Mouse (Mus musculus) ZHBTc4 (cell line): ENCODE measurements around the gene Esyt3.

ENCODE experiments used
- DNase-seq: peaks from one replicate; pipeline ENCODE4 v3.0.0-alpha.2; 2011; ENCODE audit warnings: low read depth, low spot score

Gene Esyt3

DNA sequence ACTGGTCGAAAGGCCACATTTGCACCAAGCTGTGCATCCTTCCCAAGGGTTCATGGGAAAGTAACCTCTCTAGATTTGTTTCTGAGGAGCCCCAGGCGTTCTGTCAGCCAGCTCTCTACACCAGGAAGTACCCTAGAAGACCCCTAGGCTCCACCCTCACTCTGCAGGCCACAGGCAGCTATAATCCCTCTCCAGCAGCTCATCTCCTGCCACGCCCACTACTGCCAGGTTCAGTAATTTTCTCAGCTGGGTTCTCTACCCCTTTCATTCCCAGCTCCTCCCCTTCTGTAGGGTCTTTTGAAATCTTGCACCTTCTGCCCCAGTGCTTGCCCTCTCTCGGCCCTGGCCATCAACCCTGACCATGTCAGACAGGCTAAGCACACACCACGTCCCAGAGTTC is 2.4 kb downstream of the Esyt3 start:
- no peak for DNase-seq

DNA sequence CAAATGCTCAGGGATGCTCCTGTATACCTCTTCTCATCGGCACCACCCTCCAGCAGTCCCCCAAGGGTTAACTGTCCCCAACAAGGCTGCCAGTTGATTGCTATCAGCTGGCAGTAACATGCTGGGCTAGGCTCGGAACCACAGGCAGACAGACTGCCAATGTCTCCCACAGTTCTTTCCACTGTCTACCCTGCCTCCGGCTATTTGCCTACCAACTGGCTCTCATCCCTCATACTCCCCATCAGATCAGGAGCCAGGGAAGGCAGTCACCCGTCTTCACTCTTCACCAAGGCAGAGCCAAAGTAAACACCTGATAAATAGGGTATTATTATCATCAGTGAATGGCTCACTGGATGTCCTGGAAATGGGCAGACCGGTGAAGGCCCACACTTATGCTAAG is 3.6 kb downstream of the Esyt3 start:
- DNase-seq: no peak

DNA sequence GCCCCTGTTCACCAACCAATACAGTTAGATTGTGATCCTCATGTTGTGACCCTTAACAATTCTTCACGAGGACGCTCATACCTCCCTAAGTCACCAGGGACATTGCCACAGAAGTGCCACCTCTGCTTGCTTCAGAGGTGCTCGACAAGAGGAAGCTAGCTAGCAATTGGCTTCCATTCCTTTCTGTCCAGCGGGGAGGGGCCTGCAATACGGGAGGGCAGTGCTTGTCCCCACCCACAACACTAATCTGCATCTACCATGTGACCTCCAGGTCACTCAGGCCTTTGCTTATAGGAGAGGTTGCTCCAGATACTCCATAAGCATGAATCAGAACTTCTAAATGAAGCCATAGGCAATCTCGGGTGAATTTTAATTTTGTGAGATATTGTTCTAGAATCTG is 5.0 kb downstream of the Esyt3 start:
- DNase-seq: no peak

DNA sequence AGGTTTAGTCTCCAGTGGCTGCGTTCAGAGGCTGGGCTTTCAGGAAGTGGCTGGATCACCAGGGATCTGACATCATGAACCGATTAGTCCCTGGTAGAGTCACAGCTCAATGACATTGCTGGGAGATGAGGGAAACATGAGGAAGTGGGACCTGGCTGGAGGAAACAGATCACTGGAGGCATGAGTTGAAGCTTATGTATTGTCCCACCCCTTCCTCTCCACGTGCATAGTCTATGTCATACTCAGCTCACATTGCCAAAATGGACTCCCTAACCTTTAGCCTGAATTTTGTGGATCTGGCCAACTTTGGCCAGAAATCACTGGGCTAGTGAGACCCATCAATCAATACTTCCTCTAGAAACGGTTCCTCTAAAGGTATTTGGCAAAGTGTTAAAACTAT is 5.4 kb downstream of the Esyt3 start:
- DNase-seq: no peak

DNA sequence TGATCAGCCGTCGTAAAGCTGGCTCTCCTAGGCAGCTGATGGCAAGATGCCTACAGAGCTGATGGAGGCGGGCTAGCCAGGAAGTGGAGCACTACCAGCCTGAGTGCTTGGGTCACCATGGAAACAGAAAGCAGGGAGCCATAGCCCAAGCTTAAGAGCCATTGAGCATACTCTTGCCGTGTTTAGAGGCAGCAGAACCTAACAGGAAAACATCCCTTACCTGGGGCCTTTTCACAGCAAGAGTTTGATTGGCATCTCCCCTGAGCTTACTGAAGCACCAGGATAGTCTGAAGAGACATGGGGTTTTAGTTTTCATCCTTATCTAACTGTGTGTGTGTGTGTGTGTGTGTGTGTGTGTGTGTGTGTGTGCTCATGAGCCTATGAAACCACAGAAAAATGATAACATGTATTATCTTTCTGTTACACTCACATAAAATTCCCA is 13.0 kb downstream of the Esyt3 start:
- DNase-seq: no peak

DNA sequence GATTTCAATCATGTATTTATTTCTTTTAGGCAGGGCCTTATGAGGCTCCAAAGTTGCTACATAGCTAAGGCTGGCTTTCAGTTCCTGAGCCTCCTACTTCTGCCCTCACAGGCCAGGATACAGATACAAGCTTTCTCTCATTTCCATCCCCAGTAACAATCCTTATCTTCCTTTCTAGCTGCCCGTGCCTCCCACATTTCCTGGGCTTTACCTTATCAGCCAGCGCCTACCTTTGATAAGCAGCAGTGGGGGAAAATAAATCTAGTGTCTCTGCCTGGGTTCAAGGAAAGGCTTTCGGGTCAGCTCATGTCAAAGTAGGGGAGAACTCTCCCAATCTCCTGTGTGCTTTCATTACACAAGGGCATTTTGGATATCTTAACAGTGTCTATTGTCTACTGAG is 16.8 kb downstream of the Esyt3 start:
- DNase-seq: no peak

DNA sequence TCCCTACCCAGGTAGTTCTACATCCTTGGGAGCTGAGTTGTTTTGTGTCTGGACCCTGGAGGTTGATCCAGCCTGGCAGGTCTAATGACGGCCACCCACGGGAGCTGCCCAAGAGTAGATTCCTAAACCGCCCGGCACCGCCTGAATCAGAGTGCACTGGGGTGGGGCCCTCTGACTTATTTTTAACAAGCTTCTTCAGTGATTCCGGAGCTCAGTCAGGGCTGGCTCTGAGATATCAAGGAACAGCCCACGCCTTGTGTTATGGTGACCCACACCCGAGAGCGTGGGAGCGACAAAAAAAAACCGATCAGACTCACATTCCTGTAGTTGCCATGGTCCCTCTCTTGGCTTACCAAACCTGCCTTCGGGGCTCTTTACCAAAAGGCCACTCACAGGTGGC is 18.2 kb downstream of the Esyt3 start:
- DNase-seq: no peak

DNA sequence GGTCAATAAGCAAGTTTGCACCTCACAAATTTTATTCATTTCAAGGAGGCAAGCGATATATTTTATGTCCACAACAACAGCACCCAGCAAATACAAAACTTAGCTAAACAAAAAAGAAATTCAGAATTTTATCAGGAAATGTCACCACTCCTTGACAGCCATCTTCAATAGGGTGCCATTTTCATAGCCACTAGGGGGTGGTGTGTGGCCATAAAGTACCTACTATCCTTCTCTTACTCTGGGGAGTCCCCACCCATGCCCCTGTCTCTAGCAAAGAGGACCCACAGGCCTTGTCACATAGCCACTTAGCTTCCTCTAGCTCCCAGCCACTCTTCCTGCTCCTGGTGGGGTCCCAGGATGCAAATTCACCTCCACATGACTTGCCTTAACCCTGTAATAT is 19.2 kb downstream of the Esyt3 start:
- peak; percentile 62 for DNase-seq

DNA sequence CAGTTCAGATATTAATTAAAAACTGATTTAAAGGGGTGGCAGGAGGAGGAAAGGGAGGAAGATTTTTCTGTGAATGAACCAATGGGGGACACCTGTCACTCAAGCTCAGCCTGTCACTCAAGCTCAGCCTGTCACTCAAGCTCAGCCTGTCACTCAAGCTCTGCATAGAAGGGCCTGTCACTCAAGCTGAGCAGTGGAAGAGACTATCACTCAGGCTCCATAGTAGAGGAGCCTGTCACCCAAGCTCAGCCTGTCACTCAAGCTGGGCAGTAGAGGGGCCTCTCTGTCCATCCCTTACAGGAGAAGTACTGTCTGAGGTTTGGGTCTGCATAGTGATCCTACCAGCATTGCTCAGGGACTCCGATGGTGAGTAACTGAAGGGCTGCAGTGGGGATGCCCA is 20.1 kb downstream of the Esyt3 start:
- DNase-seq: no peak

DNA sequence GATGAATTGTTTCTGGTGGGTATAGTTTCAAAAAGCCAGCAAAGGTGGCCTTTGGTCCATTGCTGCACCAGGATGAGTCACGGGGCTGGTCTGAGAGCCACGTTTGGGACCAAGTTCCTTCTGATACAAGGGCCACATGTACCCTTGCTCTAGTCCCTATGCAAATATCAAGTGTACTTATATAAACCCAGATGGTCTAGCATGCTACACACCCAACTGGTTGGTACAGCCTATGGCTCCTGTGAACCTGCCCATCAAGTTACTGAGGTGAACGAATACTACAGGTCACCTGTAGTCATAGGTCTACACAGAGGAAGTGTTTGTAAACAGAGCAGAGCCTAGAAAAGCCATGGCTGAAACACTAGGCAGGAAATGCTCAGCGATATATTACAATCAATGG is 21.8 kb downstream of the Esyt3 start:
- DNase-seq: no peak

DNA sequence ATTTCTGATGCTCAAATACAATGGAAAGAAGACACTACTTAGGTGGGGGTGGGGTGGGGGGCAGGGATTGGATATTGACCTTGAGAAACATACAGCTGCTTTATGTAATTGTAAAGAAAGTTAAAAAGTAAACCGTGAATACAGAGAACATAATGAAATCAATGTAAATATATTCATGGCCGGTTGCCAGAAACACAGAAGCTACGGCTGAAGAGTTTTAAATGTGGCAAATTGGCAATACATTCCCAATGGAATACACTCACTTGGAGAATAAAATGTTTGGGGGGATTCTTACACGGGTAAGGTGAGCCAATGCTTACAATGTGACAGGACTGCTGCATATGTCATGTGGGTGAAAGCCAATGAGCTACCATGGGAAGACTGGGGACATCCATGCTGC is 31.5 kb downstream of the Esyt3 start:
- no peak for DNase-seq

DNA sequence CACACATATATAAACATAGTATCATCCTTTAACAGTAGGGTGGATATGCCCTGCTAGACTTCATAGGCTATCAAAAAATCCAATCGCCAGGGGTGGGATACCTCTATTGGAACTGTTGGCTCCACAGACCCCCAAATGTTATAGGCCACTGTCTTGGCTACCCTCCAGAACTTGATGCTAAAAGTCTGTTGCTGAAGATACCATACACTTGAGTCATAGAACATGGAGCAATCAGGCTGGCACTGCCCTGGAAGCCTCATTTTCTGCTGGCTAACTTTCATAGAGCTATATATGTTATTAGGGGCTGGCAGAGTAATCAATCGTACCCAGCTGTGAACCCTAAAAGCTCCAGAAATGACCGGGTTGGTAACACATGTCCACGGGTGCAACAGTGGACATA is 32.4 kb downstream of the Esyt3 start:
- no peak for DNase-seq

DNA sequence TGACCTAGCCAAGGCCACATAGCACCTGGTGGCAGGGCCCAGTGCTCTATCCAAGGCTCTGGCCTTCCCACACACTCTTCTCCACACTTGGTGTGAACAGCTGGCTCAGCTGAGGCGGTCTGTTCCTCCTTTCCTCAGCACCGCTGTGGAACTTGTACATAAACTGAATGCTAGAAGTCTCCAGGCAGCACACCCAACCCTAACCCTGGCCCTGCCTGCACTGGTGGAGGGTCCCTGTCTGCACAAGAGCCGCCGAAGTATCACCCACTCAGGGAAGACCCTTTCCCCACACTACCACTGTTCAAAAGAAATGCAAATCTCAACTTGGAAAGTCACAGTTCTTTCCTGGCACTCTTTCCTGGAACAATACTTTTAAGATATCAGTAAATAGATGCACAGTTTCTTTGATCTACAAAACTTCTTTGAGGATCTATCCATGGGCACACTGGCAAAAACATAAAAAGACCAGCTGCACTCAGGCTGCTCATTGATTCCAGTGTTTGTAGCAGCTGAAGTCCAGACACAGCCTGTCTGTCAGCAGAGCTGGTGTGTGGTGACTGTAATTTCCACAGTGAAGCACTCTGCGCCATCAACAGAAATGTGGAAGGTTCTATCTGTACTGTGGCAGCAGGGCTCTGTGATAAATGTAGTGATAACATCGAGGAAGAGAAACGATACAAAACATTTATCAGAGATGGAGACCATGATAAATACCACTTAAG is 33.0 kb downstream of the Esyt3 start:
- DNase-seq: no peak

DNA sequence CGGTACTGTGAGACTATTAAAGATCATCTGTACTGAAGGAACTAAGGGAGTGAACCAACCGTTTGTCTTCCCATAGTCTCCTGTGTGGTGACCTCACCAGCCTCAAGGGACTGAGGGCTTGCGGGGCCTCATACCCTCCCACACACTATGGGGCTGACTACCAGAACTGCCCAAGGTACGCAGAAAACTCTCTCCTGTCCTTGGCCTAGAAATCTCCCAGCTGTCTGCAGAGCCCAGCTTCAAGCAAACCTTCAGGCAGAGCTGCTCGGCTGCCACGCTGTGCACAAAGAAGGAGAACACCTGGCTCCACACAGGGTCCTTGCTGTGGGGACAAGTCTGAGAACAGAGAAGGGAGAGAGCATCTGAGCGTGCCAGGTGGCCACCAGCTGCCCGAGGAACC is 38.4 kb downstream of the Esyt3 start:
- no peak for DNase-seq

DNA sequence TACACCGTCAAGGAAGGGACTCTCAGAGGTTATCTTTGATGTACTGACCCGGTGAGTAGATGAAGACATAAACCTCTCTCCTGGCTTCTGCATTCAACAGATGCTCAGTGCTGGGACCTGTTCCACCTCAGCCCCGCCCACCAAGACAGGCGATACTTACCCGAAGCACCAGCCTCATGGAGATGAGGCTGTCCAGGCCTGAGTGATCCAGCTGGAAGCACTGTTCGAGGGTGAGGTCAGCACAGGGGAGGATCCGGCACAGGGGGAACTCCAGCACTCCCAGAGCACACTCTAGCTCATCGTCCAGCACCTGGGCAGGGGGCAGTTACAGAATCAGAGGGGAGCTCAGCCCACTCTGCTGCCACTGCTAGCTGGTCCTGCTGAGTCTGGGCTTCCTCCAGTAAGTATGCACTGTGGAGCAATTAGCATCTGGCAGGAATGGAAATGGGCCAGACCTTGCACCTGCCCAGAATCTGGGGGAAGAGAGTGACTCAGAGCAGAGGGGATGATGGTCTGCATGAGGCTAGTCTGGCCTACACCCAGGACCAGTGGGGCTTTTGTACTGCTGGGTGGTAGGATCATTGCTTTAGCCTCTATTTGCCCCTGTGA is 38.9 kb downstream of the Esyt3 start:
- peak; percentile 42 for DNase-seq

DNA sequence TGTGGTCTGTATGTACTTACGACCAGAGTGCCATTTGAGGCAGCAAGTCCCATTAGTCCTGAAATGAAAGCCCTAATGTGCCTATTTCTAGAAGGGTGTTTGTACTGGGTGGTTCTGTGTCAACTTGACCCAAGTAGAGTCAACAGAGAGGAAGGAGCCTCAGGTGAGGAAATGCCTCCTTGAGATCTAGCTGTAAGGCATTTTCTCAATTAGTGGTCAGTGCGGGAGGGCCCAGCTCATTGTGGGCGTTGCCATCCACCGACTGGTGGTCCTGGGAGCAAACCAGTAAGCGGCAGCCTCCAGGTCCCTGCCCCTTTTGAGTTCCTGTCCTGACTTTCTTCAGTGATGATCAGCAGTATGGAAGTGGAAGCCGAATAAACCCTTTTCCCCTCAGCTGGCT is 52.1 kb downstream of the Esyt3 start:
- DNase-seq: no peak

DNA sequence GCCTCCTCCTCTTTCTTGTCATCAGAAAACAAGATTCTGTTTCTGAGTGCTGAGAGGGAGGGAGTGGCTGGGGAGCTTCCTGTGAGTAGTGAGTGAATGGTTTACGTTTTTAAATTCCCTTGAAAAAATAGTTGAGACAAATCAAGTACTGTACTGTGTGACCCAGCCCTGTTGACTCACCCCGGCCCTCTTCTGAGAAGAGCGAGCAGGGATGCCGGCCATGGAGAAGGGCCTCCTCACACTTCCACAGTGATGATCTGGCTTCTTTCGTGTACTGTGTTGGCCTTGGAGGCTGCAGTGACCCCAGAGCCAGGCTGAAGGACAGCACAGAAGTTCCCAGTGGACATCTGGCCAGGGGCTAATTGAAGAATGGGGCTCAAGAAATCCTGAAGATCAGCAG is 54.1 kb downstream of the Esyt3 start:
- no peak for DNase-seq
